In genomic region chr2:144774636-144775160, GRCm38 (mm10) we compare ENCODE assay signal across 20 mouse cellular contexts. TPM values are rescaled to one million over a fixed set of nuclear protein-coding genes. Genes with fewer than 3 reads are reported as not detected.
A peak's percentile ranks its signal among the peaks of the same experiment; 100 is the strongest.
DNase-seq lines count a peak whose midpoint lies in the region; ATAC-seq and TF ChIP-seq lines count a peak whose summit lies in the region.
"Had no signal": no experiment of that assay in that cellular context is flagged by ENCODE, and none has a peak within 500 bp of the region (broad histone marks: within the 10 kb centered on the region; RNA-seq: fewer than 3 reads in every experiment).

No protein-coding gene starts in this region.

- DNase-seq in heart, adult 2 months: peak; percentile 29 to 34
- DNase-seq in urinary bladder, postnatal 14 days (ENCODE audit: low spot score): peak; percentile 16
- DNase-seq in urinary bladder, postnatal 10 days (ENCODE audit: low spot score): no peak
- DNase-seq in heart, postnatal 0 days (ENCODE audit: low spot score): peak; percentile 13
- no peak for DNase-seq in cerebellum, adult 18-20 months
- no peak for DNase-seq in embryo, embryonic 9.5 days (ENCODE audit: extremely low spot score)
- DNase-seq: cerebellum, postnatal 25 days; kidney, adult 18-20 months; kidney, postnatal 14 days; liver, postnatal 0 days; thymus, postnatal 36 days had no signal

- no peaks in the 10 kb centered on the region for H3K79me2 ChIP-seq in heart, adult 2 months (replicated peaks; ENCODE audit: control insufficient read depth, insufficient read depth, low read length)

- no peaks in the 10 kb centered on the region for H3K27me3 ChIP-seq in heart, adult 2 months (ENCODE audit: control insufficient read depth, insufficient read depth, low read length)
- no peaks in the 10 kb centered on the region for H3K27me3 ChIP-seq in heart, embryonic 12.5 days (replicated peaks)
- H3K27me3 ChIP-seq in heart, postnatal 0 days (ENCODE audit: control insufficient read depth, insufficient read depth, low read length): no peaks in the 10 kb centered on the region
- H3K27me3 ChIP-seq: heart, embryonic 15.5 days had no signal

- intact Hi-C loops in heart, adult 2 months (cut with DNase I): no loop called here

- no peak for TF ChIP-seq CTCF in heart, adult 2 months (IDR thresholded peaks at IDR 0.05)
- TF ChIP-seq CTCF in heart, postnatal 0 days (IDR thresholded peaks at IDR 0.05; ENCODE audit: low read depth): no peak

- no peak for TF ChIP-seq EP300 in heart, adult 2 months (IDR thresholded peaks at IDR 0.05; ENCODE audit: insufficient read depth, low read depth, low read length)
- TF ChIP-seq EP300 in heart, postnatal 0 days (IDR thresholded peaks at IDR 0.05; ENCODE audit: low read depth): no peak

- no peak for ATAC-seq in heart, embryonic 12.5 days (ENCODE audit: insufficient number of reproducible peaks, low FRiP score)
- no peak; the same call in 1 of the 2 replicates for ATAC-seq in heart, postnatal 0 days (ENCODE audit: insufficient read depth, low read depth)
- ATAC-seq: hindbrain, embryonic 16.5 days; liver, postnatal 0 days had no signal

- no peak overlapping the region for H3K27ac ChIP-seq in heart, adult 2 months
- H3K27ac ChIP-seq in heart, embryonic 12.5 days (ENCODE audit: poor library complexity, severe bottlenecking): no peak overlapping the region
- H3K27ac ChIP-seq in heart, postnatal 0 days (ENCODE audit: low read depth): no peak overlapping the region
- H3K27ac ChIP-seq: heart, embryonic 15.5 days; midbrain, embryonic 10.5 days had no signal

- no peak overlapping the region for H3K4me3 ChIP-seq in heart, adult 2 months
- no peak overlapping the region for H3K4me3 ChIP-seq in heart, embryonic 12.5 days
- H3K4me3 ChIP-seq in heart, postnatal 0 days (ENCODE audit: low read depth, low read length): no peak overlapping the region
- H3K4me3 ChIP-seq: heart, embryonic 15.5 days; midbrain, embryonic 10.5 days; myocyte had no signal

- no peak overlapping the region for H3K9ac ChIP-seq in heart, adult 2 months (ENCODE audit: low read depth, low read length)
- H3K9ac ChIP-seq in heart, embryonic 12.5 days: no peak overlapping the region
- H3K9ac ChIP-seq in heart, postnatal 0 days (replicated peaks; ENCODE audit: low read depth, low read length): no peak overlapping the region
- H3K9ac ChIP-seq: heart, embryonic 15.5 days; liver, postnatal 0 days had no signal

- TF ChIP-seq POLR2A in heart, adult 2 months (IDR thresholded peaks at IDR 0.05; ENCODE audit: insufficient read depth, low read depth, low read length): no peak

- H3K36me3 ChIP-seq in heart, adult 2 months (ENCODE audit: control insufficient read depth, insufficient read depth, low read length): no peaks in the 10 kb centered on the region
- no peaks in the 10 kb centered on the region for H3K36me3 ChIP-seq in heart, embryonic 12.5 days
- no peaks in the 10 kb centered on the region for H3K36me3 ChIP-seq in heart, postnatal 0 days (replicated peaks; ENCODE audit: control insufficient read depth, insufficient read depth, low read length)
- H3K36me3 ChIP-seq: heart, embryonic 15.5 days; midbrain, embryonic 10.5 days had no signal

- 56% methylated on average over 8 of the region's 8 CpGs for WGBS in heart, adult 2 months
- WGBS in heart, embryonic 12.5 days: 54% methylated on average over 8 of the region's 8 CpGs
- WGBS in heart, postnatal 0 days: 51% methylated on average over 8 of the region's 8 CpGs

- no peaks in the 10 kb centered on the region for H3K9me3 ChIP-seq in heart, embryonic 12.5 days (replicated peaks)
- no peaks in the 10 kb centered on the region for H3K9me3 ChIP-seq in heart, postnatal 0 days (replicated peaks; ENCODE audit: control insufficient read depth, low read length)
- H3K9me3 ChIP-seq: heart, embryonic 15.5 days; midbrain, embryonic 10.5 days had no signal

- H3K4me1 ChIP-seq in heart, adult 2 months (ENCODE audit: control insufficient read depth, insufficient read depth, low read length): no peaks in the 10 kb centered on the region
- H3K4me1 ChIP-seq in heart, embryonic 12.5 days (replicated peaks): peaks cover 2% of the 10 kb centered on the region
- no peaks in the 10 kb centered on the region for H3K4me1 ChIP-seq in heart, postnatal 0 days (ENCODE audit: control insufficient read depth, insufficient read depth)

- H3K4me2 ChIP-seq in heart, embryonic 12.5 days: no peak overlapping the region
- H3K4me2 ChIP-seq in heart, postnatal 0 days (ENCODE audit: low read depth, low read length): no peak overlapping the region
- H3K4me2 ChIP-seq: heart, embryonic 15.5 days had no signal

RNA-seq across cellular contexts. Expression of gene Scp2d1, which starts 48.8 kb away (rescaled TPM):
- not detected for total RNA-seq in heart, adult 2 months (2021)
- 0.23 TPM in 1 of 2 replicates, not detected in the other for polyA plus RNA-seq in heart, adult 2 months (2012; rRNA removed)
- polyA plus RNA-seq in heart, embryonic 12.5 days (2016; fragmentation: Nextera tagmentation; extraction: Ambion mirVana): not detected in 2 replicates
- total RNA-seq in heart, postnatal 0 days (2014; rRNA removed; ENCODE audit: low replicate concordance): not detected in 2 replicates
- polyA plus RNA-seq in heart, postnatal 0 days (2015; fragmentation: Nextera tagmentation; extraction: Ambion mirVana): not detected in 2 replicates
- total RNA-seq: adrenal gland, postnatal 4 days; left cerebral cortex, adult 8-10 months had no signal
- polyA plus RNA-seq: embryonic facial prominence, embryonic 11.5 days; heart, embryonic 15.5 days; hindbrain, embryonic 16.5 days; limb, embryonic 14.5 days; liver, postnatal 0 days; midbrain, embryonic 10.5 days; myocyte had no signal

Comparison
In these comparisons a context has a peak if more than half of its experiments do, and no peak if none do; other contexts are left out.
1. DNase-seq: peak in heart, adult 2 months (2 of 2), urinary bladder, postnatal 14 days (single experiment) and heart, postnatal 0 days (single experiment); none in urinary bladder, postnatal 10 days (single experiment), cerebellum, adult 18-20 months (0 of 2) and embryo, embryonic 9.5 days (single experiment).